Mouse (Mus musculus): Measurements from ENCODE around the gene Dpf2.
A peak's percentile ranks its signal among the peaks of the same experiment; 100 is the strongest.

The Dpf2 gene

GRCm38 (mm10) chr19:5937095-5937835, 24.5 kb upstream of the Dpf2 start:
- DNase-seq (ENCODE audit: low read depth, low spot score): no peak

DNA sequence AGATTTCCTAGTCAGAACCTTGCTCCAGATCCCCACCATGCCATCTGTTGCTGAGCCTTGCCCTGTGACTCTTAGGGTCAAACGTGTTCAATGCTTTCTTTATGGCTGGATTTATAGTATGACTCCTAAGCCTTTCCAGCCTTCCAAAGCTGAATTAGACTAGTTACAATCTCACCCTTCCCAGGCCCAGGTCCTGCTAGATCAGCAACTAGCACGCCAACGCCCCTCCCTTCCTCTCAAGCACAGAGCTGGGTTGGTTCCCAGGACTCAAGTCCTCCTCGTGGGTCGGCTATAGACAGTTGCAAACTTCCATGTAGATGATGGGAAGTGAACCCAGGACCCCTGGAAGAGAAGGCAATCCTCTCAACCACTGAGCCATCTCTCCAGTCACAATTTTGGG, 22.9 kb upstream of the Dpf2 start:
- no peak for DNase-seq (ENCODE audit: low read depth, low spot score)

DNA sequence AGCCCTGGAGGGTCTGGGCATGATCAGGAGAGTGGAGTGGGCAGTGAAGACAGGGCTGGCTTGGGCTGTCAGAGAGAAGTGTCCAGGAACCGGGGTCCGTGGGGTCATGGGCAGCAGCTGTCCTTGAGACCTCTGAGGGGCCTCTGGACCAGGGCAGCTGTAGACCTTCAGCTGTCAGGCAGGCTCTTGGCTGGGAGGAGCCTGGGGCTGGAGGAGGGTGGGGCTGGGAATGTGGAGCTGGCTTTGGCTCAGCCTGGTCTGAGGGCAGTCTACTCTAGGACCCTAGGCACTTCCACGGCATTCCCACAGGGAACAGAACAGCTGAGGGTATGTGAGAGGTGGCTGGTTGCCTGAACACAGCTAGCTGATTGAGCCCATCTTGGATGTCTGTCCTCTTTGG, 22.5 kb upstream of the Dpf2 start:
- no peak for DNase-seq (ENCODE audit: low read depth, low spot score)

GRCm38 (mm10) chr19:5929634-5930596, 17.1 kb upstream of the Dpf2 start:
- no peak for DNase-seq (ENCODE audit: low read depth, low spot score)

DNA sequence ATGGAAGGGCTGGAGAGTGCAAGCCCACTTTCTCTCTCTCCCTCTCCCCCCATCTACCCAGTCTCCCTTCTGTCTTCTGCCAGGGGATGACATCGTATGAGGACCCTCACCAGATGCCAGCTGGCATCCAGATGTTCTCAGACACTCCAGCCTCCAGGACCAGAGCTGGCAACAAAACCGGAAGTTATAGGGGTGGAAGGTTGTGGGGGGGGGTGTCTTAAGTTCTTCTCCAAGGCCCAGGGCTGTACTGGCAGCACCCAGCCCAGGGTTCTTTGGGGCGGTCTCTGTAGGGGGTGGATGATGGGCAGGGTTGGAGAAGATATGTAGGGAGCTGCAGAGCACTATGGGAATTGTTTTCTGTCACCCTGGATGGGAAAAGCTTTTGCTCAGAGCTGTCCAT, 15.7 kb upstream of the Dpf2 start:
- no peak for DNase-seq (ENCODE audit: low read depth, low spot score)

- no peak for DNase-seq (ENCODE audit: low read depth, low spot score)
Measured at GRCm38 (mm10) chr19:5928104-5928503, 15.3 kb upstream of the Dpf2 start.

- DNase-seq (ENCODE audit: low read depth, low spot score): no peak
Measured at GRCm38 (mm10) chr19:5927532-5927931, 14.7 kb upstream of the Dpf2 start.

- no peak for DNase-seq (ENCODE audit: low read depth, low spot score)
Measured at GRCm38 (mm10) chr19:5927026-5927425, 14.2 kb upstream of the Dpf2 start.

GRCm38 (mm10) chr19:5925311-5925855, 12.6 kb upstream of the Dpf2 start:
- DNase-seq (ENCODE audit: low read depth, low spot score): no peak

GRCm38 (mm10) chr19:5924713-5925093, 11.9 kb upstream of the Dpf2 start, which contains the start of gene Cdc42ep2:
Gene Cdc42ep2 (minus strand): TSS chr19:5924816.
- peak; percentile 81 for DNase-seq (ENCODE audit: low read depth, low spot score)

GRCm38 (mm10) chr19:5923990-5924712, 11.3 kb upstream of the Dpf2 start:
- DNase-seq (ENCODE audit: low read depth, low spot score): peak; percentile 78

DNA sequence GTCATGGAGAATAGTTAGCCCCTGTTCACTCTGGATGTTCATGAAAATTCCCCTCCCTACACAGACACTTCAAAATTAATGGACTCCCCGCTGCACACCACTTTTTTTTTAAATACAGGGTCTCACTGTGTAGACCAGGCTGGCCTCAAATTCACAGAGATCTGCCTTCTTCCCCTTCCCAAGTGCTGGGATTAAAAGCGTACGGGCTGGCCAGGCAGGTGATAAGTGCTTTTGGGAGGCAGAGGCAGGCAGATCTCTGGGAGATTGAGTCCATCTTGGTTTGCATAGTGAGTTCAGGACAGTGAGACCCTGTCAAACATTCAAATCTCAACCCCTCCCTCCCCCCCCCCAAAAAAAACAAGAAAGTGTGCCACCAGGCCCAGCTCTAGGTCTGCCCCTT, 10.2 kb upstream of the Dpf2 start:
- no peak for DNase-seq (ENCODE audit: low read depth, low spot score)

- no peak for DNase-seq (ENCODE audit: low read depth, low spot score)
Measured at GRCm38 (mm10) chr19:5922119-5922942, 9.5 kb upstream of the Dpf2 start.

- DNase-seq (ENCODE audit: low read depth, low spot score): no peak
Measured at GRCm38 (mm10) chr19:5921715-5922114, 8.9 kb upstream of the Dpf2 start.

DNA sequence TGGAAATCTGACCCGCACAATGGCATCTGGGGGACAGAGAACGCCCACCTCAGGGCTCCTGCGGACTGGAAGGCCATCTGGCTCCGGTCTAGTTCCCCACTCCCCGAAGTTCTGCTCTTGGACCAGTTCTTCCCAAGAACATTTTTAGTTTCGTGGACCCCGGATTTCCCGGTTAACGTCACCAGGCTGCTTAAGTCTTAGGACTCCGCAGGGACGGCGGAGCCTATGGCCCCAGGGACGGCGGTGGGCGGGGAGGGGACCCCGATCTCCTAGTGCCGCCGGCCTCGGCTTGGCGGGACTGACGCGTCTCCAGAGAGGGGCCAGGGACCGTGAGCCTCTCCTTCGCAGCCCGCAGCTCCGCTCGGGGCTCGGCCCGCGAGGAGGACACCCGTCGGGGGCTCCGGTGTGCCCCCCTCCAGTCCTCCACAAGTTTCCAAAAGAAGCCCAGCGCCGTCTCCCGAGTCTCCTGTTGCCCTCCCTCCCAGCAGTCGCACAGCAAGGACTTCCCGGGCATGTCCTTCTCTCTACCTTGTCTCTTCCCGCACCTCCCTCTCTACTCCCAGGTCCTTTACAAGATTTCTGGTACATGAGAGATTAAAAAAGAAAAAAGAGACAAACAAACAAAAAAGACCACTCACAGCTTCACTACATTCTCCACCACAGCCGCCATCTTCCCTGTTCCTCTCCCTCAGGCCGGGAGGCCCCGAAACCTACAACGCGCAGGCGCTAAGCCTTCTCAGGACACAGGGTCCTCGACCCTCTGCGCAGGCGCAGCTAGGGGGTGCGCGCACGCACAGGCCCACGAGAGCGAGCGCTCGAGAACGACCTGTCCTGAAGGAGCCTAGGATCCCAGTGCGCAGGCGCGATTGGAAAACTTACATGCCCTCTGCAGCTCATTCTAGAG, 455 bp downstream of the Dpf2 start:
- peak; percentile 100 for DNase-seq (ENCODE audit: low read depth, low spot score)

DNA sequence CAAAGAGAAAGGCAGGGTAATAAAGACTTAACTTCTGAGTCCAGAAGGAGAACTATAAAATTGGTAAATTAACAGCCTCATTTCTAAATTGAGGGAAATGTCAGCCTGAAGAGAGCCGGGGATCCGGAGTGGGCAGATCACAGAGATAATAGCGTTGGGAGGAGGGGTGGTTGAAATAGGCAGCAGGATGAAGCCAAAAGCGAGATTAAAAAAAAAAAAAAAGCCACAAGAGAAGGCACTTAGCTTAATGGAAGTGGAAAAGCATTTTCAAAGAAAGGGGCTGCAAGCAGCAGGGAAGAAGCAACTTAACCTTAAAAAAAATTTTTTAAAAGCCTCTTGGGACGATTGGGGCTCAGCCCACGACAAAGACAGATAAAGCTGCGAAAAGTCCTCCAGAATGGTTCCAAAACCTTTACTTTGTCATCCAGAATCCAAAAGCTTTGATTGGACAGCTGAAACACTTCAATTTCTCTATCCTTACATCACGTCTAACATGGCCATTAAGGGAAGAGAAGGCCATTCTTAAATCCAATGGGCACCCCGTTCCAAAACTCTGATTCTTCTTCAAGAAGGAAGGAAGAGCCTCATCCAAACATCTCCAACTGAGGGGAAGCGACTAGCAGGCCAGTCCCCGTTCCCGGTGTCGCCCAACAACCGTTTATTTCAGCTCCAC, 1.2 kb downstream of the Dpf2 start:
- no peak for DNase-seq (ENCODE audit: low read depth, low spot score)

DNA sequence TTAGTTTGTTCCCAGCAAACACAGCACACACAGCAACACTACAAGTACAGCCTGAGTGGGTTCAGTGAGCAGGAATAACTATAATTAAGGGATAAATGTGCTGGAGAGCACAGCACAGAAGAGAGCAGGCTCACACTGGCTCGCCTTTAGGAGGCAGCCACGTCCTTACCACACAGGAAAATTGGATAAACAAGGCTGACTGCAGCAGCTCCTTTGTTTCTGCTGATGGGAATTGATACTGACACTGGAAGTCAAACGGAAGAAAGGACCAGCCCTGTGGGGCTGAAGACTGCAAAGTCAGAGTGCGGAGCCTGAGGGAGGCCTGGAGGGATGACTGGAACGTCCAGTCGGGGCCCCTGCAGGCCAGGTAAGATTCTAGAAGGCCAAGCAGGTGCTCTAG, 2.6 kb downstream of the Dpf2 start:
- no peak for DNase-seq (ENCODE audit: low read depth, low spot score)

DNA sequence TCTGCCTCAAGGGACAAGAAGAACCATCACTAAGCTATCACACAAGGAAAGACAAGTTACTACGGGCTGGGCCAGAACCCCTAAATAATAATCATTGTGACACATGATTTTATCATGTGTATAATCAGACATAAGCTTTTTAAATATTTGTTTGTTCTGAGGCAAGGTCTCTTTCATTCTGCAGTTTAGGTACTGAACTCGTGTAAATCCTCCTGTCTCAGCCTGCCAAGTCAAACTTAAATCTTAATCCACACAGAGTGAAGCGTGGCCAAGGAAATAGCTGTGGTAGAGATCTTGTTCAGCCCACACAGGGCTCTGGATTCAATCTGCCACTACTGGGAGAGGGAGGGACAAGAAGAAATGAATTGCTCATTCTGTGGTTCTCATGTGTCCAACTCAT, 5.5 kb downstream of the Dpf2 start:
- DNase-seq (ENCODE audit: low read depth, low spot score): no peak

DNA sequence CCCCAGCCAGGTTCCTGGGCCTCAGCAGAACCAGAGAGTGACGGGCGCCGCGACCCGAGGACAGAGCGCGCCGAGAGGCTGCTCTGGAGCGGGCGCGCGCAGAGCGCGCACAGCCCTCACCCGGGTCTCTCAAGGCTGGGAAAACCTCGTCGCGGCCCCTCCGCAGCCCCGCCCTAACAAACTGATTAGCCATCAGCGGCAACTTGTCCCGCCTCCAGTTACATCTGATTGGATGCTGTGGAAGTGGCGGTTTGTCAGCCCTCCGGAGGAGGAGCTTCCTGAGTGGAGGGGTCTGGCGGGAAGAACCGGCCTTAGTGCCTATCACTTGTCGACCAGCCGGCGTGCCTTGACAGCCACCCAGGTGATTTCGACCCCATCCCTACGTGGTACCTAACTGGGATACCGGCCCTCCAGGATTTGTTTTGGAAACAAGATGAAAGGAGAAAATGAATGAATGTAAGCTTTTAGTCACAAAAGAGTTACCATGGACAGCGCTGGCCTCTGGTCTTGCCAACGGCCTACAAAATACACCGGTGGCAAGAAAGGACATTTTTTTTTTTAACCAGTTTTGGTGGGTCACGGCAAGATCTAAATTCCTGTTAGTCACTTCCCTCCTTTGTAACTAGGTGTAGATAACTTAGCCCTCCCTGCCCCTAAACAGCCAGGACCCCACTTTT, 18.7 kb downstream of the Dpf2 start, which contains the start of gene Tigd3:
Gene Tigd3, minus strand, starts transcription at position 148 of the 677 bp plus-strand sequence.
- peak; percentile 91 for DNase-seq (ENCODE audit: low read depth, low spot score)

Measured in retina, postnatal 7 days (tissue).